Mouse (Mus musculus) gastrocnemius, postnatal 4 days (tissue): ENCODE data around the gene Tenm2. TPM values are rescaled to one million over a fixed set of nuclear protein-coding genes. Genes with fewer than 3 reads are reported as not detected.

Experiments
- DNase-seq, 2 experiments: peaks; one replicate each; pipeline ENCODE4 v3.0.0; 2021 to 2022; ENCODE audit warnings: low spot score in 2 of 2, mixed read lengths in 2 of 2
- total RNA-seq, 2 experiments: library from RNA; stranded (reverse); gene quantifications; 2 replicates each; pipeline ENCODE4 v1.2.3; 2021

Gene Tenm2
- total RNA-seq, 2 experiments from 2014 or later = 1.0 to 1.2 TPM

- no peak for DNase-seq
Measured at GRCm38 (mm10) chr11:36292206-36292605, 943.6 kb downstream of the Tenm2 start.

GRCm38 (mm10) chr11:36286246-36286645, 949.5 kb downstream of the Tenm2 start:
- no peak for DNase-seq

GRCm38 (mm10) chr11:36280533-36280932, 955.2 kb downstream of the Tenm2 start:
- DNase-seq = no peak

GRCm38 (mm10) chr11:36277903-36278215, 957.9 kb downstream of the Tenm2 start:
- DNase-seq = no peak

GRCm38 (mm10) chr11:36277192-36277902, 958.4 kb downstream of the Tenm2 start:
- no peak for DNase-seq

- no peak for DNase-seq
Measured at GRCm38 (mm10) chr11:36276015-36276414, 959.7 kb downstream of the Tenm2 start.

- DNase-seq = no peak
Measured at GRCm38 (mm10) chr11:36272149-36272548, 963.6 kb downstream of the Tenm2 start.

GRCm38 (mm10) chr11:36269945-36270344, 965.8 kb downstream of the Tenm2 start:
- DNase-seq = no peak

GRCm38 (mm10) chr11:36264776-36265466, 970.8 kb downstream of the Tenm2 start:
- no peak for DNase-seq

GRCm38 (mm10) chr11:36263840-36264239, 971.9 kb downstream of the Tenm2 start:
- DNase-seq = no peak

- no peak for DNase-seq
Measured at GRCm38 (mm10) chr11:36257187-36257586, 978.6 kb downstream of the Tenm2 start.

- no peak for DNase-seq
Measured at GRCm38 (mm10) chr11:36256747-36257146, 979.0 kb downstream of the Tenm2 start.

- no peak for DNase-seq
Measured at GRCm38 (mm10) chr11:36254019-36254418, 981.7 kb downstream of the Tenm2 start.

GRCm38 (mm10) chr11:36250111-36250510, 985.7 kb downstream of the Tenm2 start:
- DNase-seq = no peak

- DNase-seq = no peak
Measured at GRCm38 (mm10) chr11:36246152-36246551, 989.6 kb downstream of the Tenm2 start.

GRCm38 (mm10) chr11:36244491-36244882, 991.3 kb downstream of the Tenm2 start:
- no peak for DNase-seq

GRCm38 (mm10) chr11:36243747-36244490, 991.8 kb downstream of the Tenm2 start:
- DNase-seq = peak; percentile 29 to 57

- no peak for DNase-seq
Measured at GRCm38 (mm10) chr11:36238890-36239289, 996.9 kb downstream of the Tenm2 start.

- no peak for DNase-seq
Measured at GRCm38 (mm10) chr11:36228654-36229053, 1007.1 kb downstream of the Tenm2 start.

- no peak for DNase-seq
Measured at GRCm38 (mm10) chr11:36228196-36228595, 1007.6 kb downstream of the Tenm2 start.

- no peak for DNase-seq
Measured at GRCm38 (mm10) chr11:36226061-36226460, 1009.7 kb downstream of the Tenm2 start.
